Mouse (Mus musculus) embryonic facial prominence, embryonic 10.5 days (tissue): ENCODE data around the gene Steap3. TPM values are rescaled to one million over a fixed set of nuclear protein-coding genes. Genes with fewer than 3 reads are reported as not detected.

Experiments used
- DNase-seq: peaks from one replicate; pipeline ENCODE4 v3.0.0-alpha.2; 2017; ENCODE audit warnings: low spot score
- H3K27ac ChIP-seq: fragments of 300-500 bp; sonication (generic); replicated peaks from 2 replicates; pipeline ENCODE4 v1.5.1; 2016; ENCODE audit warnings: mild to moderate bottlenecking
- H3K27me3 ChIP-seq: fragments of 300-500 bp; sonication (generic); replicated peaks from 2 replicates; pipeline ENCODE4 v1.6.1; 2016; ENCODE audit warnings: low read depth, mild to moderate bottlenecking; ENCODE audit not compliant: poor library complexity, severe bottlenecking
- H3K36me3 ChIP-seq: fragments of 300-500 bp; sonication (generic); replicated peaks from 2 replicates; pipeline ENCODE4 v1.6.1; 2016; ENCODE audit warnings: mild to moderate bottlenecking, moderate library complexity
- H3K4me1 ChIP-seq: fragments of 300-500 bp; sonication (generic); 2 replicates; pipeline ENCODE4 v1.6.1; 2016
- H3K4me3 ChIP-seq: fragments of 300-500 bp; sonication (generic); 2 replicates; pipeline ENCODE4 v1.5.1; 2016; ENCODE audit warnings: mild to moderate bottlenecking, moderate library complexity
- H3K9me3 ChIP-seq: fragments of 300-500 bp; sonication (generic); 2 replicates; pipeline ENCODE4 v1.6.1; 2016; ENCODE audit warnings: mild to moderate bottlenecking
- WGBS: fragments of 180-500 bp; shearing (Covaris S2); methylation state at CpG from one replicate; pipeline ENCODE4 v1.1.7; 2016; 5-methylcytosine and 5-hydroxymethylcytosine counted together
- polyA plus RNA-seq: library from polyadenylated mRNA; unstranded; fragments of >200 nt; fragmentation: Nextera tagmentation; extraction: Ambion mirVana; gene quantifications from 2 replicates; pipeline ENCODE4 v1.2.1, GENCODE M21; 2016

Gene Steap3
- polyA plus RNA-seq, 1 experiment from 2014 or later: 3.6 TPM

DNA sequence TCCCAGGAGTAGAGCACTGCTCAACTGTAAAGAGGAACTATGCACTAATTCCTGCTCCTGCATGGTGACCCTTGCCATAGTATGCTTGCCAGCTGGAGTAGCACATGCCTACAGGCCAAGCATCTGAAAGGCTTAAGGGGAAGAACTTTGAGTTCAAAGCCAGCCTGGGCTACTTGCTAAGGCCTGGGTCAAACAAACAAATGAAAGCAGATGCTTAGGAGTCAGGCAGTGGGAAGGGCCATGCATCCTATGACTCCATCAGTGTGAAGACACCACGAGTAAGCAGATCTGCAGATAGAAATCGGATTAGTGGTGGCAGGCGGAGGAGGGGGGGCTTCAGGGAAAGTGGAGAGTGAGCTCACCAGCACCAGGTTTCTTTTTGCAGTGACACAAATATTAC is 25.2 kb downstream of the Steap3 start:
- no peaks in the 10 kb centered on the region for H3K36me3 ChIP-seq
- 70% methylated on average over 3 of the region's 3 CpGs for WGBS
- H3K4me1 ChIP-seq: peaks cover 8% of the 10 kb centered on the region
- no peaks in the 10 kb centered on the region for H3K9me3 ChIP-seq
- no peak for DNase-seq
- H3K4me3 ChIP-seq: no peak overlapping the region
- H3K27ac ChIP-seq: no peak overlapping the region
- no peaks in the 10 kb centered on the region for H3K27me3 ChIP-seq

DNA sequence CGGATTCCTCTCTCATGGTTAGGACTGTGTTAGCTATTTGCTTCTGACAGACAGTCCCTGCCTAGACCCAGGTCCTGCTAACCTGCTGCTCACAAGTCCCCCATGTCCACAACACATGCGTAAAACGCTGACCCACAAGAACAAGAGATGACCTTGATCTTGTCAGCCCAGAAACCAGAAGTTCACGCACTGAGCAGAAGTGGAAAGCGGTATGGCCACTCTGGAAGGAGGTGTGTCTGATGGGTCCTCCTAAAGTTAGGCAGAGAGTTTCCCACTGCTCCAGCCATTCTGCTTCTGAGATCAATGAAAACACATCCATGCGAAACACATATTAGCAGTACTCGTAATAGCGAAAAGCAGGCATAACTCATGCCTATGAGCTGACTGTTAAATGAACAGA is 25.6 kb downstream of the Steap3 start:
- 93% methylated on average over 8 of the region's 8 CpGs for WGBS
- Histone ChIP-seq H3K4me1 (peaks cover 8% of the 10 kb centered on the region), H3K36me3 (no peaks in the 10 kb centered on the region), H3K4me3 (no peak overlapping the region), H3K27ac (no peak overlapping the region), H3K27me3 (no peaks in the 10 kb centered on the region), H3K9me3 (no peaks in the 10 kb centered on the region)
- no peak for DNase-seq

- H3K27me3 ChIP-seq: no peaks in the 10 kb centered on the region
- peaks cover 4% of the 10 kb centered on the region; the same call in 1 of the 2 replicates for H3K4me1 ChIP-seq
- no peaks in the 10 kb centered on the region for H3K9me3 ChIP-seq
- DNase-seq: no peak
- no peaks in the 10 kb centered on the region for H3K36me3 ChIP-seq
- H3K27ac ChIP-seq: no peak overlapping the region
- WGBS: 68% methylated on average over 4 of the region's 4 CpGs
- H3K4me3 ChIP-seq: no peak overlapping the region
Observed at GRCm38 (mm10) chr1:120245661-120246131, 26.8 kb downstream of the Steap3 start.

DNA sequence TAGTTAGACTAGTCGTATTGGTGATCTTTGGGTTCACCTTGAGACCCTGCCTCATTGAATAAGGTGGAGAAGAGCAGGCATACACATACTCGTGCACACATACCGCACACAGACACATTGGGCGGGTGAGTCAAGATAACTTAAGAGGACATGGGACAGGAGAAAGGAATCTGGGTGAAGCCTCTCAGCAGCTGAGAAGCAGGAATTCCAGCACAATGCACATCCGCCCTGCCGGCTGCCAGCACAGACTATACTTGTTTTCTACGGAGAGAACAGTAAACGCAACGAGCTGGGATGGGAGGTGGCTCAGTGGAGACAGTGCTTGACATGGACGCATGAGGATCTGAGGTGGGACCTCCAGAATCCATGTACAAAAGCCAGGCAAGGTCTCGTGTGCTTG is 27.9 kb downstream of the Steap3 start:
- Histone ChIP-seq H3K27me3 (no peaks in the 10 kb centered on the region), H3K9me3 (no peaks in the 10 kb centered on the region), H3K36me3 (no peaks in the 10 kb centered on the region), H3K4me1 (peaks cover 4% of the 10 kb centered on the region; the same call in 1 of the 2 replicates), H3K4me3 (no peak overlapping the region), H3K27ac (no peak overlapping the region)
- no peak for DNase-seq
- 90% methylated on average over 11 of the region's 11 CpGs for WGBS

DNA sequence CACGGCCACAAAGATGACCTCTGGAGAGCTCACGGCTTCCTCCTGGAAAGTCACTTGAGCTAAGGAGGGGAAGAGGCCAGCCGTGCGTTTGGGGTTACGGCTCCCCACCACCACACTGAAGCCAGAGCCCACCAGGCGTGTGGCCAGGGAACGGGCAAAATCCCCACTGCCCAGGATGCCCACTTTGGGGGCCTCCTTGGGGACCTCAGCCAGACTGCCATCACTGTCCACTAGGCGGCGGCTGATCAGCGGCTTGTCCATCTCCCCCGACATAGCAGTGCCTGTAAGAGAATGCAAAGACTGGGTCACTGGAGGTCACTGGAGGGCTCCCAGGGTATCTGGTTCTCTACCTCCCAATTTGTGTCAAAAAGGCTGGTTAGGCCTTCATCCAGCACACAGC is 28.5 kb downstream of the Steap3 start:
- Histone ChIP-seq H3K4me1 (peaks cover 4% of the 10 kb centered on the region; the same call in 1 of the 2 replicates), H3K9me3 (no peaks in the 10 kb centered on the region), H3K4me3 (no peak overlapping the region), H3K27me3 (no peaks in the 10 kb centered on the region), H3K27ac (no peak overlapping the region), H3K36me3 (no peaks in the 10 kb centered on the region)
- DNase-seq: no peak
- 80% methylated on average over 11 of the region's 11 CpGs for WGBS

- 85% methylated on average over 1 of the region's 1 CpGs for WGBS
- no peaks in the 10 kb centered on the region for H3K4me1 ChIP-seq
- no peak overlapping the region for H3K27ac ChIP-seq
- DNase-seq: no peak
- no peak overlapping the region for H3K4me3 ChIP-seq
- H3K27me3 ChIP-seq: no peaks in the 10 kb centered on the region; the same call in 1 of the 2 replicates
- H3K9me3 ChIP-seq: no peaks in the 10 kb centered on the region
- H3K36me3 ChIP-seq: no peaks in the 10 kb centered on the region
Observed at GRCm38 (mm10) chr1:120237068-120237467, 35.4 kb downstream of the Steap3 start.

GRCm38 (mm10) chr1:120236424-120236823 is 36.1 kb downstream of the Steap3 start:
- 90% methylated on average over 14 of the region's 14 CpGs for WGBS
- Histone ChIP-seq H3K27me3 (no peaks in the 10 kb centered on the region; the same call in 1 of the 2 replicates), H3K9me3 (no peaks in the 10 kb centered on the region), H3K36me3 (no peaks in the 10 kb centered on the region), H3K4me1 (no peaks in the 10 kb centered on the region), H3K4me3 (no peak overlapping the region), H3K27ac (no peak overlapping the region)
- DNase-seq: no peak

DNA sequence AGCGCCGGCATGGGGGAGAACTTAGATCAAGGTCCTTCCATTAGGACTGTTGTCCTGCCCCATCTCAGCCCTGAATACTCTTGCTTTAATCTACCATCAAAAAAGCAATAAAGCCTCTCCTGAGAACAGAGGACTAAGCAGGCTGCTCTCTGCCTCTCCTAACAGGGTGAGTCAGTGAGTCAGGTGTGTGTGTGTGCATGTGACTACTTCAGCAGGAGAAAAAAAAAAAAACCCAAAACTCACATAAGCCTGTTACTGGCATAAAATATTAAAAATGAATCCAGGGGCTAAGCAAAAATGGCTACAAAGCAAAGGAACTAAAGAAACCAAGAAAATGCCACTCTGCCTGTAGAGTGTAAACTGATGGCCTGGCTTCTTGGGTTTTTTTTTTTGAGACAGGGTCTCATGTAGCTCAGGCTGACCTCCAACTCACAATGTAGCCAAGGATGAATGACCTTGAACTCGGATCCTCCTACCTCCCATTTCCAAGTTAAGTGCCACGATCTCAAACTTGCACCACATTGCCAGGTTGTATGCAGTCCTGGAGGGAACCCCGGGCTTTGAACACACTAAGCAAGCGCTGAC is 36.8 kb downstream of the Steap3 start:
- Histone ChIP-seq H3K4me3 (no peak overlapping the region), H3K36me3 (no peaks in the 10 kb centered on the region), H3K27ac (no peak overlapping the region), H3K9me3 (no peaks in the 10 kb centered on the region), H3K4me1 (no peaks in the 10 kb centered on the region), H3K27me3 (no peaks in the 10 kb centered on the region; the same call in 1 of the 2 replicates)
- DNase-seq: no peak
- WGBS: 89% methylated on average over 6 of the region's 6 CpGs

DNA sequence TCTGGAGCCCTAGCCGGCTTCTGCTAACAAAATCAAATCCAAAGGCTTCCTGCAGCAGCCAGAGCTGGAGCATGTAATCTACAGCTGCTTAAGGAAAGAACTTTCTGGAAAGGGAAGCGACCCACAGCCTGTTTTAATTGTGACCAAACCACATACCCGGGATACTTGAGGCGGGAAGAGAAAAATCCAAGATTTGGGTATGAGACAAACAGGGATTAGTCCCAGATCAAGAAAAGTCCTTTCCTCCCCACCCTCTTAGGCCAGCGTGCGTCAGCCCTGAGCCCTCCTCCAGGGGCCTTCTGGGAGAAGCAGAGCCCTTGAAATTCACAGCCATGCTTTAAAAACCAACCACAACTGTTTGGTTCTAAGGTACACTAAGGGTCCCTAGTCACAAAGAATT is 40.3 kb downstream of the Steap3 start:
- no peak overlapping the region for H3K4me3 ChIP-seq
- WGBS: 65% methylated on average over 6 of the region's 6 CpGs
- no peaks in the 10 kb centered on the region for H3K9me3 ChIP-seq
- H3K27me3 ChIP-seq: no peaks in the 10 kb centered on the region; the same call in 1 of the 2 replicates
- no peaks in the 10 kb centered on the region for H3K36me3 ChIP-seq
- H3K27ac ChIP-seq: no peak overlapping the region
- DNase-seq: no peak
- H3K4me1 ChIP-seq: no peaks in the 10 kb centered on the region

DNA sequence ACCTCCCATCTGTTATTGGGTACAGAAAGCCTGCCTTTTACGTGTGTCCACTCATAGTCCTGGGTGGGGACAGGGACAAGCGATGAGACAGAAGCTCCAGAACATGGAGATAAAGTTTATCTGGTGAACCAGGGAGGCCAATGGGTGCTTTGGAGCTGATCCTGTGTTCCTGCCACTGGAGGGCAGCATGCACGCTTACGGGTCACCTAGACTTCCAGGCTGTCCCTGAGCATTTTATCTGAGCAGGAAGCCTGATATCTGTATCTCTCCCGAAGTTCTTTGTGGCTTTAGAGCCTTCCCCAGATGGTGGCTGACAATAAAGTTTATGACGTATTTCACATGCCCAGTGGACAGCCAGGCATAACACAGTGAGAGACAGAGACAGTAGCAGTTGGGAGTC is 41.2 kb downstream of the Steap3 start:
- WGBS: 48% methylated on average over 6 of the region's 6 CpGs

DNA sequence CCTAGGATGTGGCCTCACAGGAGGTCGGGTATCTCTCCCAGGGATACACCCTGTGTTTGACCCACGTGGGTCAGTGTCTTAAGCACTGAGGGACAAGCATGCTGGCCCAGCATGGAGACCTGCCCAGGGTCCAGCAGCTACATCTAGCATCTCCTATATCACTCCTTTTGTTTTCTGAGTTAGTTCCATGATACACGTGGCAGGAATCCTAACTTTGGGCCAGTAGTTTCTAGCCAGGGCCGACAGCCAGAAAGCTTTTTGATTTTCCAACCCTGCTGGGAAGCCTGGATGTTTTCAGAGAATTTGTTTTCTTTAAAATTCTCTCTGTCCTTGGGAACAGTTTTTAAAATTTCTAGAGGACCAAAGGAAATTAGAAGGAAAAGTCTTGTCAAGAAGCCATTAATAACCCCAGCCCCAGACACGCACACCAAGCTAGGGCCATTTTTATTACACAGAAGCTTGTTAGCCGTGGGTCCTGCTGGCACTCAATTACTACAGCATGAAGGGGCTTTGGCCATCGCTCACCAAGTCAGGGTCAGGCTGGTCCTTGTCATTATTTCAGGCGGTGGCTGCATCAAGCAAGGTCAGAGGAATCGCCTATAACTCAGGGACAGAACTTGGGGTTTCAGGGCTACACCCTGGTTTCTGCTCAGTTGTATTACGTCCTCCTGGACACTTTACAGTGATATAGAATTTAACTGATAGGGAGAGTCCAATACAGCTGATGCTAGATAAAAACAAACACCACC is 42.6 kb downstream of the Steap3 start:
- Histone ChIP-seq H3K9me3 (no peaks in the 10 kb centered on the region), H3K27me3 (no peaks in the 10 kb centered on the region; the same call in 1 of the 2 replicates), H3K27ac (no peak overlapping the region), H3K4me3 (no peak overlapping the region), H3K4me1 (no peaks in the 10 kb centered on the region), H3K36me3 (no peaks in the 10 kb centered on the region)
- 91% methylated on average over 10 of the region's 10 CpGs for WGBS
- no peak for DNase-seq

More for the DNA sequence above, 41.2 kb downstream of the Steap3 start:
- Histone ChIP-seq H3K4me3 (no peak overlapping the region), H3K27me3 (no peaks in the 10 kb centered on the region; the same call in 1 of the 2 replicates), H3K4me1 (no peaks in the 10 kb centered on the region), H3K9me3 (no peaks in the 10 kb centered on the region), H3K27ac (no peak overlapping the region), H3K36me3 (no peaks in the 10 kb centered on the region)
- DNase-seq: peak; percentile 58

DNA sequence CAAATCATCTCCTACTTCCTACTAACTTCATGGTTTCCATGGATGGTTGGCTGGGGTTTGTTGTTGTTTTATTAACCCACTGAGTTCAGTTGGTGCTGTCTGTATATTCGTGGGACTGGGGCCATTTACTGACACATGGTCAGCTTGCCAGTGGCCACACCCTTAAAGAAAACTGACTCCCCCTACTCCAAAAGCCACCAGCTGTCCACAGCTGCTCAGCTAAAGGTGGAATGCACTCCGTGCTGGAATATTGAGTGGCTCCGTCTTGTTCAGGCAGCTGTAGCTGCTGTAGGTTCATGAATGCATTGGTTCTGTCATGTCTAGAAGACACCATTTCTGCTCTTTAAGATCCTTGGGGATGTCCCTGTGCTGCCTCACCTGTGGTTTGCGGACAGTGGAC is 48.9 kb downstream of the Steap3 start:
- DNase-seq: no peak
- Histone ChIP-seq H3K9me3 (no peaks in the 10 kb centered on the region), H3K27me3 (no peaks in the 10 kb centered on the region), H3K27ac (no peak overlapping the region), H3K36me3 (no peaks in the 10 kb centered on the region), H3K4me1 (0 out of 2 replicates have a peak, but pooled peaks cover 4% of the 10 kb centered on the region), H3K4me3 (no peak overlapping the region)
- WGBS: 82% methylated on average over 4 of the region's 4 CpGs

GRCm38 (mm10) chr1:120221285-120221684 is 51.2 kb downstream of the Steap3 start:
- 0 out of 2 replicates have a peak, but pooled peaks cover 4% of the 10 kb centered on the region for H3K4me1 ChIP-seq
- H3K4me3 ChIP-seq: no peak overlapping the region
- H3K9me3 ChIP-seq: no peaks in the 10 kb centered on the region
- H3K27ac ChIP-seq: no peak overlapping the region
- H3K27me3 ChIP-seq: no peaks in the 10 kb centered on the region
- H3K36me3 ChIP-seq: no peaks in the 10 kb centered on the region
- 53% methylated on average over 2 of the region's 2 CpGs for WGBS
- DNase-seq: no peak
